Mouse (Mus musculus): ENCODE data around the gene Qpctl. TPM values are rescaled to one million over a fixed set of nuclear protein-coding genes. Genes with fewer than 3 reads are reported as not detected.

The Qpctl gene
- 9.8 and 13.7 TPM in 2 replicates for polyA plus RNA-seq (2012; ENCODE audit: low replicate concordance)

GRCm38 (mm10) chr7:19148875-19149541 is at the start of gene Qpctl:
Gene Qpctl, minus strand, starts transcription at chr7:19149291.

GRCm38 (mm10) chr7:19175708-19176515 is 26.8 kb upstream of the Qpctl start, which contains the start of gene Eml2:
Gene Eml2, plus strand, starts transcription at chr7:19176421.

DNA sequence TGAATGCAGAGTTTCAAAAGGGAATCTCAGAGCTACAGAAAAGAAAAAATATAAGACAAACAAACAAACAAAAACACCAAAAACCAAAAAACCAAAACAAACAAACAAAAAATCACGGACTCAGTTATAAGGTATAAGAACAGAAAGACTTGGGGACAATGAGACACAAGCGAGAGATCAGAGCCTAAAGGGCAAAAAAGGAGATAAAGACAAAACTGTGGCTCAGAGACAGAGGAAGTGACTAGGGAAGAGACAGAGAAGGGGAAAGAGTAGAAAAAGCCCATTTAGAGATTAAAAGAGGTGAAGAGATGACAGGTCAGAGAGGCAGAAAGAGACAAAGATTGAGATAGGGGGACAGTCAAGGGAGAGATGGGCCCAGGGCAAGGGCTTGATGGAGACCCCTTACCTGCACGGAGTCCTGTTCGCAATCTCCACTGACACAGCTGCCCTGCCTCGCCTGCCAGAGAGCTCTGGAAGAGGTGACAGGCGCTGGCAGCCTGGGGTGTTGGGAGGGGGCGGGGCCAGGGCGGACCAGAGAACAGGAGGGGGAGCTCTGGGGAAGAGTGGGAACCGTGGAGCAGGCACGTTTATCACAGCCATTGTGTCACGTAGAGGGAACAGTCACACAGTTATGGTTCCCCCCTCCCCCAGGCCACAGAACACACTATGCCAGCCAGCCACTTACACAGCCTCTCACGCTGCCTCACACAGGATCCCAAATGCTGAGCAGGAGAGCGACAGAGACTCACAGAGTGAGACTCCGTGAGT is 16.7 kb upstream of the Qpctl start, which contains the start of gene Gipr:
Gene Gipr (minus strand): TSS at position 472 of the 768 bp plus-strand sequence.

DNA sequence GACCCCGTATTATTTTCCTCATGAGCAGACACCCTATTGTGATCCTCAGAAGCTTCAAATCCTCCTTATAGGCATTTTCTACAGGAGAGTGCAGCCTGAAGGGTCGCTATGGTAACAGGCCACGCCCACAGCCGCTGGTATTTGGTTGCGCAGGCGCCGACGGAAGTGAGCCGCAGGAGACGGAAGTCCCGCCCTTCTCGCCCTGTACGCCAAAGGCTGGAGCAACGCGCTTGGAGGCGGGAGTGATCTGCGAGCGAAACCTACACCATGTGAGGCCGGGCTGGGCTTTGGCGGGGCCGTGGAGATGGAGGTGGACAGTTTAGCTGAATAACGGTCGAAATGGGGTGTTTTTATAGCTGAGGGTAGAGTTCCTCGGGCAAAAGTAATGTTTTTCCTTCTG is 535 bp upstream of the Qpctl start, which contains the start of gene Snrpd2:
Gene Snrpd2 (plus strand): TSS at position 97 of the 400 bp plus-strand sequence.

GRCm38 (mm10) chr7:19119631-19120429 is 29.3 kb downstream of the Qpctl start, which contains the start of gene Fbxo46:
Gene Fbxo46, plus strand, starts transcription at chr7:19119859.

DNA sequence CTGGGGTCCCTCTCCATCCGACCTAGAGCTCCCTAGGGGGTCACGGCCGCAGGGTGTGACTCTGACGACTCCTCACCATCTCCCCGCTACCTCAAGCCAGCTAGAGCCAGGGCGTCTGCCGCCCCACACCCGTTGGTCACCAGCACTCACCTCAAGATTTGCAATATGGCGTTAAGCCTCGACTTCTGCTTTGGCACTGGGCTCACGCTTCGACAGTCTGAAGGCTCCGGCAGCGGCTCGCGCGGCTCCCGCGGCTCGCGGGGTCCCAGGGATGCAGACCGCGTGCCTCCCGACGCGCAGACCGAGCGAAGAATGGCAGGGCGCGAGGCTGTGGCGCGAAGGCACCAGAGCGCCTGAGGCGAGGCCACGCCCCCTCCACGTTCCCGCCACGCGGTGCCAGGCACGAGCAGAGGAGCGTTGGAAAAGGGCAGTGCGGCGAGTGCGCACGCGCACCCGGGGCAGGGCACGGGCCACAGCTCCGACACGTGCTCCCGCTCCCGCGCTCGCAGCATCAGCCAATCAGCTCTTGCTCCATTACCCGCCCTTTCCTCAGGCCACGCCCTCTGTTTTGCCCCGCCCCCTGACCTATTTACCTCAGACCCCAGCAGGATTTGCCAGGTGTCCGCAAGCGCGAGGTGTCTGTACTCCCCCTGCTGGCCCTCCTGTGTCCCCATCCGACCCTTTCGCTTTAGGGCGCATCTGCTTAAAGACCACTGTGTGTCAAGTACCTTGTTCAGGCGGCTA is 30.9 kb downstream of the Qpctl start, which contains the start of gene Gm4969:
Gene Gm4969 (minus strand): TSS at position 341 of the 744 bp plus-strand sequence.

DNA sequence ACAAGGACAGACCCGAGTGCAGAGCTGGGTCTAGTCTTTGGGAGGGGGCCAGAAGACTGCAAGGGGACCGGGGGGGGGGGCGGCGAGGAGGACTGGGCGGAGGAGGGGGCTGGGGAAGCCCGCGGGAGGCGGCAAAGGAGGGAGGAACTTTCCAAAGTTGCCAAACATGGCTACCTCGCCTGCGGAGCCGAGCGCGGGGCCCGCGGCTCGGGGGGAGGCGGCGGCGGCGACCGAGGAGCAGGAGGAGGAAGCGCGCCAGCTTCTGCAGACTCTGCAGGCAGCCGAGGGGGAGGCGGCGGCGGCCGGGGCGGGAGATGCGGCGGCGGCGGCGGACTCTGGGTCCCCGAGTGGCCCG is 54.6 kb downstream of the Qpctl start, which contains the start of gene Six5:
Gene Six5 (plus strand): TSS at position 124 of the 355 bp plus-strand sequence.

Other genes starting within 250 kb of the Qpctl start
- 73.1 and 106 TPM in 2 replicates for gene Ccdc61, start 238.9 kb downstream of the Qpctl start, polyA plus RNA-seq (2012; ENCODE audit: low replicate concordance)
- gene Nova2, start 223.4 kb downstream of the Qpctl start, polyA plus RNA-seq (2012; ENCODE audit: low replicate concordance) = 0.39 and 0.47 TPM in 2 replicates
- gene Nanos2, start 161.9 kb downstream of the Qpctl start, polyA plus RNA-seq (2012; ENCODE audit: low replicate concordance) = not detected in 2 replicates
- gene Mypop, start 158.0 kb downstream of the Qpctl start, polyA plus RNA-seq (2012; ENCODE audit: low replicate concordance) = 0.99 and 3.6 TPM in 2 replicates
- 116 and 192 TPM in 2 replicates for gene Irf2bp1, start 145.2 kb downstream of the Qpctl start, polyA plus RNA-seq (2012; ENCODE audit: low replicate concordance)
- gene Foxa3, start 125.8 kb downstream of the Qpctl start, polyA plus RNA-seq (2012; ENCODE audit: low replicate concordance) = 0.11 TPM in 2 replicates
- gene Sympk, start 124.9 kb downstream of the Qpctl start, polyA plus RNA-seq (2012; ENCODE audit: low replicate concordance) = 181 and 223 TPM in 2 replicates
- gene Rsph6a, start 94.6 kb downstream of the Qpctl start, polyA plus RNA-seq (2012; ENCODE audit: low replicate concordance) = 0.19 TPM in 1 of 2 replicates, not detected in the other
- gene Dmwd, start 73.1 kb downstream of the Qpctl start, polyA plus RNA-seq (2012; ENCODE audit: low replicate concordance) = 85.8 and 98.6 TPM in 2 replicates
- gene Dmpk, start 65.4 kb downstream of the Qpctl start, polyA plus RNA-seq (2012; ENCODE audit: low replicate concordance) = 62.6 and 65.4 TPM in 2 replicates
- gene Six5, start 54.7 kb downstream of the Qpctl start, polyA plus RNA-seq (2012; ENCODE audit: low replicate concordance) = 10.2 and 12.1 TPM in 2 replicates
- gene Gm4969, start 30.9 kb downstream of the Qpctl start, polyA plus RNA-seq (2012; ENCODE audit: low replicate concordance) = 0.07 TPM in 1 of 2 replicates, not detected in the other
- 28.1 and 39.2 TPM in 2 replicates for gene Fbxo46, start 29.4 kb downstream of the Qpctl start, polyA plus RNA-seq (2012; ENCODE audit: low replicate concordance)
- 24.1 and 39.0 TPM in 2 replicates for gene Snrpd2, start 431 bp upstream of the Qpctl start, polyA plus RNA-seq (2012; ENCODE audit: low replicate concordance)
- 0.07 TPM in 1 of 2 replicates, not detected in the other for gene Gipr, start 16.8 kb upstream of the Qpctl start, polyA plus RNA-seq (2012; ENCODE audit: low replicate concordance)
- 6.5 and 12.1 TPM in 2 replicates for gene Eml2, start 27.1 kb upstream of the Qpctl start, polyA plus RNA-seq (2012; ENCODE audit: low replicate concordance)
- gene Gpr4, start 63.2 kb upstream of the Qpctl start, polyA plus RNA-seq (2012; ENCODE audit: low replicate concordance) = 0.88 and 1.3 TPM in 2 replicates
- 10.7 and 15.7 TPM in 2 replicates for gene Opa3, start 79.0 kb upstream of the Qpctl start, polyA plus RNA-seq (2012; ENCODE audit: low replicate concordance)
- gene Vasp, start 122.5 kb upstream of the Qpctl start, polyA plus RNA-seq (2012; ENCODE audit: low replicate concordance) = 240 and 739 TPM in 2 replicates
- 0.62 and 1.2 TPM in 2 replicates for gene Ppm1n, start 130.8 kb upstream of the Qpctl start, polyA plus RNA-seq (2012; ENCODE audit: low replicate concordance)
- 0.57 and 1.1 TPM in 2 replicates for gene Rtn2, start 133.3 kb upstream of the Qpctl start, polyA plus RNA-seq (2012; ENCODE audit: low replicate concordance)
- 1.1 and 5.9 TPM in 2 replicates for gene Fosb, start 160.8 kb upstream of the Qpctl start, polyA plus RNA-seq (2012; ENCODE audit: low replicate concordance)
- 21.3 and 28.9 TPM in 2 replicates for gene Ercc1, start 195.5 kb upstream of the Qpctl start, polyA plus RNA-seq (2012; ENCODE audit: low replicate concordance)
- 35.9 and 52.0 TPM in 2 replicates for gene Cd3eap, start 210.2 kb upstream of the Qpctl start, polyA plus RNA-seq (2012; ENCODE audit: low replicate concordance)
- gene Ppp1r13l, start 210.5 kb upstream of the Qpctl start, polyA plus RNA-seq (2012; ENCODE audit: low replicate concordance) = 19.1 and 23.9 TPM in 2 replicates
- 43.1 and 62.1 TPM in 2 replicates for gene Ercc2, start 232.7 kb upstream of the Qpctl start, polyA plus RNA-seq (2012; ENCODE audit: low replicate concordance)

All from leukemia stem cell, adult 10-12 weeks (primary cell).